Mouse (Mus musculus): Measurements from ENCODE around the gene Zbtb43. TPM values are rescaled to one million over a fixed set of nuclear protein-coding genes. Genes with fewer than 3 reads are reported as not detected.

Zbtb43 gene
- polyA plus RNA-seq, 1 experiment from 2014 or later = 6.3 TPM

Other genes with a start within 250 kb of the Zbtb43 start
- gene Ralgps1, start 97.1 kb downstream of the Zbtb43 start, polyA plus RNA-seq (2015; fragmentation: Nextera tagmentation; extraction: Ambion mirVana) = 0.90 TPM in 2 replicates
- gene Zbtb34, start 37.2 kb downstream of the Zbtb43 start, polyA plus RNA-seq (2015; fragmentation: Nextera tagmentation; extraction: Ambion mirVana) = 1.5 TPM in 2 replicates
- gene Lmx1b, start 172.0 kb upstream of the Zbtb43 start, polyA plus RNA-seq (2015; fragmentation: Nextera tagmentation; extraction: Ambion mirVana) = not detected in 2 replicates